8 mouse cellular contexts compared by ENCODE assay signal in genomic region chr15:88837977-88838376, GRCm38 (mm10). TPM values are rescaled to one million over a fixed set of nuclear protein-coding genes. Genes with fewer than 3 reads are reported as not detected.
A peak's percentile ranks its signal among the peaks of the same experiment; 100 is the strongest.
DNase-seq lines count a peak whose midpoint lies in the region; ATAC-seq and TF ChIP-seq lines count a peak whose summit lies in the region.

No protein-coding gene starts in this region.

- peak overlapping the region; percentile 53 for H3K4me3 ChIP-seq in forebrain, embryonic 15.5 days
- H3K4me3 ChIP-seq in intestine, embryonic 16.5 days (ENCODE audit: low read length) = peak overlapping the region; percentile 65
- H3K4me3 ChIP-seq in lung, adult 2 months (replicated peaks; ENCODE audit: extremely low read depth, low read depth, low read length) = peak overlapping the region; percentile 25

- 2% methylated on average over 11 of the region's 11 CpGs for WGBS in forebrain, embryonic 15.5 days
- WGBS in intestine, embryonic 16.5 days = under 1% methylated on average over 11 of the region's 11 CpGs
- WGBS in lung, adult 2 months = under 1% methylated on average over 11 of the region's 11 CpGs

- H3K4me2 ChIP-seq in forebrain, embryonic 15.5 days (replicated peaks) = peak overlapping the region; percentile 80
- H3K4me2 ChIP-seq in intestine, embryonic 16.5 days (ENCODE audit: low read depth, low read length) = peak overlapping the region; percentile 75

- ATAC-seq in forebrain, embryonic 15.5 days (replicated peaks) = no peak
- no peak for ATAC-seq in intestine, embryonic 16.5 days
- ATAC-seq in monocyte, adult 5-6 weeks (replicated peaks; ENCODE audit: insufficient number of reproducible peaks, low FRiP score, low TSS enrichment, poor library complexity, severe bottlenecking) = no peak

- peak; percentile 42 for DNase-seq in embryo, embryonic 10 days (ENCODE audit: low spot score)
- no peak for DNase-seq in embryo, embryonic 9.5 days (ENCODE audit: extremely low spot score)
- DNase-seq in lung, adult 2 months = no peak
- no peak for DNase-seq in layer of hippocampus, adult 9-10 months (ENCODE audit: low spot score)
- DNase-seq in layer of hippocampus, postnatal 14 days (ENCODE audit: low spot score in 2 of 2) = no peak

- peak overlapping the region; percentile 68 for H3K9ac ChIP-seq in forebrain, embryonic 15.5 days (replicated peaks)
- peak overlapping the region; percentile 72 for H3K9ac ChIP-seq in intestine, embryonic 16.5 days (ENCODE audit: low read depth, low read length)

- no peak for TF ChIP-seq POLR2A in lung, adult 2 months (IDR thresholded peaks at IDR 0.05; ENCODE audit: borderline replicate concordance, extremely low read depth, low read depth, low read length)

- no peaks in the 10 kb centered on the region for H3K27me3 ChIP-seq in forebrain, embryonic 15.5 days
- H3K27me3 ChIP-seq in intestine, embryonic 16.5 days (replicated peaks; ENCODE audit: control insufficient read depth, insufficient read depth, low read length) = no peaks in the 10 kb centered on the region

- no peak for TF ChIP-seq CTCF in lung, adult 2 months (IDR thresholded peaks at IDR 0.05; ENCODE audit: insufficient read depth, low read length)

- H3K27ac ChIP-seq in forebrain, embryonic 15.5 days (replicated peaks) = peak overlapping the region; percentile 54
- peak overlapping the region; percentile 84 for H3K27ac ChIP-seq in intestine, embryonic 16.5 days (ENCODE audit: low read length)

- H3K9me3 ChIP-seq in forebrain, embryonic 15.5 days = no peaks in the 10 kb centered on the region
- H3K9me3 ChIP-seq in intestine, embryonic 16.5 days (ENCODE audit: control insufficient read depth, low read length) = no peaks in the 10 kb centered on the region

- peaks cover 27% of the 10 kb centered on the region for H3K4me1 ChIP-seq in forebrain, embryonic 15.5 days
- peaks cover 22% of the 10 kb centered on the region for H3K4me1 ChIP-seq in intestine, embryonic 16.5 days (ENCODE audit: control insufficient read depth, insufficient read depth, low read length)
- peaks cover 15% of the 10 kb centered on the region for H3K4me1 ChIP-seq in lung, adult 2 months (ENCODE audit: control insufficient read depth, insufficient read depth, low read length)

- H3K36me3 ChIP-seq in forebrain, embryonic 15.5 days = no peaks in the 10 kb centered on the region
- no peaks in the 10 kb centered on the region for H3K36me3 ChIP-seq in intestine, embryonic 16.5 days (ENCODE audit: control insufficient read depth, insufficient read depth, low read length)

RNA-seq across cellular contexts. Expression of gene Creld2, which starts 18.5 kb away (rescaled TPM):
- 58.5 and 59.5 TPM in 2 replicates for polyA plus RNA-seq in forebrain, embryonic 15.5 days (2015; fragmentation: Nextera tagmentation; extraction: Ambion mirVana)
- polyA plus RNA-seq in intestine, embryonic 16.5 days (2015; fragmentation: Nextera tagmentation; extraction: Ambion mirVana) = 123 and 137 TPM in 2 replicates
- 34.1 and 37.5 TPM in 2 replicates for polyA plus RNA-seq in lung, adult 2 months (2012; rRNA removed)
- total RNA-seq in monocyte, adult 5-6 weeks (2017) = 59.8 to 71.4 TPM (median 62.8 TPM) in 3 replicates
- total RNA-seq in layer of hippocampus, postnatal 14 days (2021) = 10 to 100 TPM; 17.3 to 26.1 TPM

RNA-seq across cellular contexts. Expression of gene Alg12, which starts 18.9 kb away (rescaled TPM):
- polyA plus RNA-seq in forebrain, embryonic 15.5 days (2015; fragmentation: Nextera tagmentation; extraction: Ambion mirVana) = 7.8 and 8.5 TPM in 2 replicates
- polyA plus RNA-seq in intestine, embryonic 16.5 days (2015; fragmentation: Nextera tagmentation; extraction: Ambion mirVana) = 16.7 and 16.9 TPM in 2 replicates
- polyA plus RNA-seq in lung, adult 2 months (2012; rRNA removed) = 16.4 and 16.7 TPM in 2 replicates
- total RNA-seq in monocyte, adult 5-6 weeks (2017) = 5.8 to 15.6 TPM (median 9.6 TPM) in 3 replicates
- 10 to 100 TPM in 1 of 2 experiments, 1 to 10 TPM in 1; 9.2 to 12.0 TPM for total RNA-seq in layer of hippocampus, postnatal 14 days (2021)

RNA-seq across cellular contexts. Expression of gene Pim3, which starts 24.0 kb away (rescaled TPM):
- 69.1 and 70.7 TPM in 2 replicates for polyA plus RNA-seq in forebrain, embryonic 15.5 days (2015; fragmentation: Nextera tagmentation; extraction: Ambion mirVana)
- 45.7 and 46.3 TPM in 2 replicates for polyA plus RNA-seq in intestine, embryonic 16.5 days (2015; fragmentation: Nextera tagmentation; extraction: Ambion mirVana)
- polyA plus RNA-seq in lung, adult 2 months (2012; rRNA removed) = 55.0 and 97.1 TPM in 2 replicates
- 31.1 to 42.4 TPM (median 34.9 TPM) in 3 replicates for total RNA-seq in monocyte, adult 5-6 weeks (2017)
- 10 to 100 TPM; 40.8 to 48.4 TPM for total RNA-seq in layer of hippocampus, postnatal 14 days (2021)
